Mouse (Mus musculus) forebrain, embryonic 11.5 days (tissue): ENCODE measurements around the gene Trim17. TPM values are rescaled to one million over a fixed set of nuclear protein-coding genes. Genes with fewer than 3 reads are reported as not detected.

ENCODE experiments used
- ATAC-seq: fragments of 200-750 bp; cut with Nextera tagmentation; replicated peaks from 2 replicates; pipeline ENCODE4 v1.8.0; 2017; ENCODE audit warnings: moderate TSS enrichment; ENCODE audit not compliant: low FRiP score
- DNase-seq: peaks from one replicate; pipeline ENCODE4 v3.0.0-alpha.2; 2017; ENCODE audit warnings: low spot score
- H3K27ac ChIP-seq: fragments of 300-500 bp; sonication (generic); 2 replicates; pipeline ENCODE4 v1.5.1; 2014; ENCODE audit warnings: low read depth, low read length
- H3K27me3 ChIP-seq: fragments of 300-500 bp; sonication (generic); 2 replicates; pipeline ENCODE4 v1.6.1; 2014; ENCODE audit warnings: mild to moderate bottlenecking, low read length, mixed read lengths; ENCODE audit not compliant: control insufficient read depth, insufficient read depth
- H3K36me3 ChIP-seq: fragments of 300-500 bp; sonication (generic); 2 replicates; pipeline ENCODE4 v1.6.1; 2014; ENCODE audit warnings: mild to moderate bottlenecking, low read length, moderate library complexity, mixed read lengths; ENCODE audit not compliant: control insufficient read depth, insufficient read depth
- H3K4me1 ChIP-seq: fragments of 300-500 bp; sonication (generic); replicated peaks from 2 replicates; pipeline ENCODE4 v1.6.1; 2014; ENCODE audit warnings: low read length, mixed read lengths; ENCODE audit not compliant: control insufficient read depth, insufficient read depth
- H3K4me2 ChIP-seq: fragments of 300-500 bp; sonication (generic); 2 replicates; pipeline ENCODE4 v1.6.1; 2014; ENCODE audit warnings: low read depth, mild to moderate bottlenecking, low read length, moderate library complexity, mixed read lengths; ENCODE audit not compliant: severe bottlenecking
- H3K4me3 ChIP-seq: fragments of 300-500 bp; sonication (generic); 2 replicates; pipeline ENCODE4 v1.5.1; 2014; ENCODE audit warnings: low read depth, low read length
- H3K9ac ChIP-seq: fragments of 300-500 bp; sonication (generic); 2 replicates; pipeline ENCODE4 v1.6.1; 2014; ENCODE audit warnings: low read length
- H3K9me3 ChIP-seq: fragments of 300-500 bp; sonication (generic); 2 replicates; pipeline ENCODE4 v1.6.1; 2016; ENCODE audit warnings: low read length, mixed read lengths; ENCODE audit not compliant: control insufficient read depth
- WGBS: fragments of 180-500 bp; shearing (Covaris S2); extraction: QIAGEN DNeasy Blood & Tissue Kit; methylation state at CpG from one replicate; pipeline ENCODE4 v1.1.7; 2014; 5-methylcytosine and 5-hydroxymethylcytosine counted together
- polyA plus RNA-seq: library from polyadenylated mRNA; unstranded; fragments of >200 nt; fragmentation: Nextera tagmentation; extraction: Ambion mirVana; gene quantifications from 2 replicates; pipeline ENCODE4 v1.2.1, GENCODE M21; 2014

The Trim17 gene
- 0.21 and 0.75 TPM in 2 replicates for polyA plus RNA-seq

DNA sequence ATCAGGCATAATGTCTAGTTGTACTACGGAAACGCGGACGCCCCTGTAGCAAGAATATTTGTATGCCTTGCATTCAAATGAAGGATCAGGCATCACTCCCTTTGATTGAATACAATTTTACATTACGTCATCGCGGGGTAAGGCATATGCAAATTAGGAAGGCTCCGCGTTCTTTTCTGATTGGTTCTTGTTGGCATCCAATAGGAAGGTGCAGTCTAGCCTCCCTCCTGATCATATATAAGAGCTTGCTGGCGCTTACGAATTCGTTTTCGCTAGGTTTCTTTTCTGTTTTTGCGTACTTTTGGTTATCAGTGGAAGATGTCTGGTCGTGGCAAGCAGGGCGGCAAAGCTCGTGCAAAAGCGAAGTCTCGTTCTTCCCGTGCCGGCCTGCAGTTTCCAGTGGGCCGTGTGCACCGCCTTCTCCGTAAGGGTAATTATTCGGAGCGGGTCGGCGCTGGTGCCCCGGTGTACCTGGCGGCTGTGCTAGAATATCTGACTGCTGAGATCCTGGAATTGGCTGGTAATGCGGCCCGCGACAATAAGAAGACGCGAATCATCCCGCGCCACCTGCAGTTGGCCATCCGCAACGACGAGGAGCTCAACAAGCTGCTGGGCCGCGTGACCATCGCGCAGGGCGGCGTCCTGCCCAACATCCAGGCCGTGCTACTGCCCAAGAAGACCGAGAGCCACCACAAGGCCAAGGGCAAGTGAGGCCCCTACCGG, at the start of gene Trim17, which contains the start of gene Hist3h2a:
TSS of gene Trim17 (plus strand) at position 266 of the 723 bp plus-strand sequence.
TSS of gene Hist3h2a (plus strand) at position 266 of the 723 bp plus-strand sequence.
- Histone ChIP-seq H3K4me3 (peak within 1 kb of the TSS; percentile 82), H3K9ac (peak within 1 kb of the TSS; percentile 97), H3K9me3 (no peaks in the 10 kb centered on the region), H3K4me1 (peaks cover 12% of the 10 kb centered on the region; the same call in 1 of the 2 replicates), H3K36me3 (no peaks in the 10 kb centered on the region; the same call in 1 of the 2 replicates), H3K4me2 (peak within 1 kb of the TSS; percentile 94), H3K27ac (peak within 1 kb of the TSS; percentile 97), H3K27me3 (no peaks in the 10 kb centered on the region)
- peak; percentile 91 for ATAC-seq
- peak; percentile 90 for DNase-seq
- WGBS, result under 1% methylated on average over 49 of the region's 49 CpGs

DNA sequence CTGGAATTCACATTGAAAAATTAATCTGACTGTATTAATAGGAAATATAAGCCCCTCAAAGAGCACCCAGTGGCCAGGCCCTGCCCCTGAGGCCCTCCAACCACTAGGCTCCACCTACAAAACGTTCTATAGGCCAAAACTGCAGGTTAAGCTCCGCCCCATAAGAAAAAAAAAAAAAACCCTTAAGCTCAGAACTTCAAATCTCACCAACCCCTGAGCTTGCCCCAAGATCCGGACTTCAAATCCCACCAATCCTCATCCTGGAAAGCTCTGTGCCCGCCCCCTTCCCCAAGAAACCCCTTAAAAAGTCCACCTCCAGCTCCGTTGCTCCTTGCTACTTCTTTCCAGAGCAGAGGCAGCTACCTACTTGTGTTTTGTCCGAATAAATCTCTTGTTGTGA, 49.6 kb upstream of the Trim17 start:
- ATAC-seq, result 0 out of 2 replicates have a peak, but pooled peaks have one; percentile 34
- no peaks in the 10 kb centered on the region for H3K27me3 ChIP-seq
- H3K36me3 ChIP-seq, result no peaks in the 10 kb centered on the region
- H3K9ac ChIP-seq, result no peak overlapping the region
- 51% methylated on average over 6 of the region's 6 CpGs for WGBS
- H3K4me3 ChIP-seq, result no peak overlapping the region
- no peak overlapping the region for H3K27ac ChIP-seq
- no peaks in the 10 kb centered on the region for H3K9me3 ChIP-seq
- no peak overlapping the region for H3K4me2 ChIP-seq
- 0 out of 2 replicates have a peak, but pooled peaks cover 2% of the 10 kb centered on the region for H3K4me1 ChIP-seq
- DNase-seq, result no peak

DNA sequence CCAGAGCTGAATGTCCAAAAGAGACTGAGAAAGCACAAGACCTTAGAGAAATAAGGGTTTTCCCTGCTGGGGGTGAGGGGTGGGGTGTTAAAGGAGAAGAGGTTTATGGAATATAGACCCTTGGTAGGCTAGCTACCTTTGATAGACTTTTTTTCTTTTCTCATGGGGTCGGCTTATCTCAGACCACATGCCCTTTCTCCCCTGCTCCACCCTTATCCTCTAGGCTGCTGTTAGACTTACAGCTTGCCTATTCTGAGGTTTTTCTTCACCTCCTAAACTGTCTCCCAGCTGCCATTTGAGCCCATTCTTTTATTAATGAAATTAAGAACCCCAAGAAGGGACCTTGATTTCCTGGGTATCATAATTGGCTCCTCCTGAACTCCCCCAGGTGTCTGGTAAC, 40.7 kb upstream of the Trim17 start:
- no peak for DNase-seq
- peak overlapping the region; percentile 46; the same call in 1 of the 2 replicates for H3K4me2 ChIP-seq
- H3K9ac ChIP-seq, result no peak overlapping the region
- no peak for ATAC-seq
- H3K36me3 ChIP-seq, result no peaks in the 10 kb centered on the region
- 94% methylated on average over 1 of the region's 1 CpGs for WGBS
- no peak overlapping the region for H3K4me3 ChIP-seq
- H3K4me1 ChIP-seq, result 0 out of 2 replicates have a peak, but pooled peaks cover 2% of the 10 kb centered on the region
- H3K27ac ChIP-seq, result no peak overlapping the region
- H3K27me3 ChIP-seq, result no peaks in the 10 kb centered on the region
- H3K9me3 ChIP-seq, result no peaks in the 10 kb centered on the region

DNA sequence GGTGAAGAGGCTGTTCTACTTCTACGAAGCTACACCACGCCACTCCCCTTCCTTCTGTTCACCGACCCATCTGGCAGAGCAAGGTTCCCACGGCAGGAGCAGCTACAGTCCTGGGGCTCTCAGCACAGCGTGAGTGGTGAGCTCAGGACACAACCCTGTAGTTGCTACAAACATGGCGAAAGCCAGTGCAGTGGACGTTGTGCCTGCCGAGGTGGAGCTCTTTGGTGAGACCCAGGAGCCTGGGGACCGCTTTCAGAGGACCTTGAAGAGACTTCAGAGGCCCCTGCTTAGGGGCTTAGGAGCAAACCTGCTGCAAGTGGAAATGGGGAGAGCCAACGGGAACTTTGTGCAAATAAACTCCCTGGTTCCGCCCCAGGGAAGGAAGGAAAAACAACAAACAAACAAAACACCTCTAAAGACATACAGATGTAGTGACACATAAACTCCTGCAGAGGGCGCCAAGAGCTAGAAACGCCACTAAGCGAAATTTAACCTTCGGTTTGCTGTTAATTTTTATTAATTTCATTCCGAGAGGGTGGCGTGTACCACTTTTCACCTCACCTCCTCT, 39.9 kb upstream of the Trim17 start:
- Histone ChIP-seq H3K4me2 (peak overlapping the region; percentile 46), H3K9me3 (no peaks in the 10 kb centered on the region), H3K4me1 (0 out of 2 replicates have a peak, but pooled peaks cover 2% of the 10 kb centered on the region), H3K27ac (no peak overlapping the region), H3K36me3 (no peaks in the 10 kb centered on the region), H3K9ac (peak overlapping the region; percentile 48), H3K27me3 (no peaks in the 10 kb centered on the region), H3K4me3 (peak overlapping the region; percentile 22)
- DNase-seq (peak; percentile 60), ATAC-seq (no peak)
- WGBS, result 22% methylated on average over 17 of the region's 17 CpGs

DNA sequence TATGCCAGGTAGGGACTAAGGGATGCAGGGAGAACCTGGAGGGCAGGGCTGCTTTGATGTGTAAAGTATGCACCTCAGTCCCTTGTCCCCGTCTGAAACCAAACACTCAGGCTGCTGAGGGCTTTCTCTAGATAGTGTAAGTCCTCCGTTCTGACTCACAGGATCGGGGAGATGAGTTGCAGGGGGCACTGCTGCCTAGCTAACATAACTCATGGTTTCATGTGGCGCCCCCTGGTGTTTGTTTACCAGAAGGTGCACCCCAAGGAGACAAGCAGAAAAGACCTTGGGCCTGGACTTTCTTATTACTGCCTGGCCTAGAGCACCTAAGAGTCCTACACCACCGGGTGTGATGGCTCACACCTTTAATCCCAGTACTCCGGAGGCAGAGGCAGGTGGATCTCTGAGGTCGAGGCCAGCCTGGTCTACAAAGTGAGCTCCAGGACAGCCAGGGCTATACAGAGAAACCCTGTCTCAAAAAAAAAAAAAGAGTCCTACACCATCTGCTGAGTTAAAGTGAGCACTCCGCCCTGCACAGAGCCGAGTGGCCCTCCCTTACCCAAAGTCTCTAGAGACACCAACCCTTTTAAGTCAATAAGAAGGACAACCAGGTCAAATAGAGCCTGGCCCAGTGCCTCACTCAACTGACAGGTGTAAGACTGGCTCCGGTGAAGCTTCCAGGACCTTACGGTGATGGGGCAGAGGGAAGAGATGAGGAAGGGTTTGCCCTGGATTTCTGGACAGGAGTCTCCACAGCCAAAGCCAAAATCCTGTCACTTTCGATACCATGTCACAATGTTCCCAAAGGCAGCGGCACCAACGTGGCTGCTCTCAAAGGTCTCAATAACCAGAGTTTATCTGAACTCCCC, 37.4 kb upstream of the Trim17 start:
- ATAC-seq (no peak), DNase-seq (peak; percentile 74)
- Histone ChIP-seq H3K27ac (no peak overlapping the region), H3K9ac (no peak overlapping the region), H3K27me3 (no peaks in the 10 kb centered on the region), H3K4me1 (0 out of 2 replicates have a peak, but pooled peaks cover 2% of the 10 kb centered on the region), H3K4me3 (no peak overlapping the region), H3K36me3 (no peaks in the 10 kb centered on the region), H3K4me2 (no peak overlapping the region), H3K9me3 (no peaks in the 10 kb centered on the region)
- WGBS, result 55% methylated on average over 14 of the region's 14 CpGs

DNA sequence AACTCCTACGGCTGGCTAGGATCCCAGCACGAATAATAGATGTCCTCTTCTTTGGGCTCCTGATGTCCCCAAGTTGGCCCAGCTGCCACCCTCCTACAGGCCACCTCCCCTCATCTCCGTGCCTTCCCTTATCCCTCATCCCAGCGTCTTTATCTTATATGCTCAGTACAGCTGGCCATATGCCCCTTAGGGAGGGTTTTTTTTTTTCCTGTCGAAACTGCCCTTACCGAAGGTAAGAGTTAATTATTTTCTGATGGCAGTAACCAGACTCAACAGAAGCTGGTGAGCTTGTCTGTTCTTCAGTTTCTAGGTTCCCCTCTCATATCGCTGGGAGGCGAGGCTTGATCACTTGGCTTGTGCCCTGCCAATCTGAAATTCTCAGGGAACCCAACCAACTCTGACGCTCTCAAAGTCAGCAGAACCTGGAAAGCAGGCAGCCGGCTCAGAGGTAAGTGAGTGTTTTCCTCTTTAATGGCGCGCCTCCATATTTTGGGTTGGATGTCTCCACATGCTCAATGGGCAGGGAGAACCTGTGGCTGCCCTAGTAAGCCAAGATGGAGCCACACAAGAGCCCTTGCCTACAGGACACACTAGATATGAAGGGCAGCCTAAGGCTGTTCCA, 36.6 kb upstream of the Trim17 start, which contains the start of gene Btnl10:
TSS of gene Btnl10 (plus strand) at position 164 of the 622 bp plus-strand sequence.
- Histone ChIP-seq H3K4me3 (no peak within 1 kb of the TSS), H3K27ac (no peak within 1 kb of the TSS), H3K4me1 (0 out of 2 replicates have a peak, but pooled peaks cover 2% of the 10 kb centered on the region), H3K4me2 (no peak within 1 kb of the TSS), H3K9ac (no peak within 1 kb of the TSS), H3K27me3 (no peaks in the 10 kb centered on the region), H3K9me3 (no peaks in the 10 kb centered on the region), H3K36me3 (no peaks in the 10 kb centered on the region)
- WGBS, result 86% methylated on average over 12 of the region's 12 CpGs
- no peak for ATAC-seq
- DNase-seq, result no peak

DNA sequence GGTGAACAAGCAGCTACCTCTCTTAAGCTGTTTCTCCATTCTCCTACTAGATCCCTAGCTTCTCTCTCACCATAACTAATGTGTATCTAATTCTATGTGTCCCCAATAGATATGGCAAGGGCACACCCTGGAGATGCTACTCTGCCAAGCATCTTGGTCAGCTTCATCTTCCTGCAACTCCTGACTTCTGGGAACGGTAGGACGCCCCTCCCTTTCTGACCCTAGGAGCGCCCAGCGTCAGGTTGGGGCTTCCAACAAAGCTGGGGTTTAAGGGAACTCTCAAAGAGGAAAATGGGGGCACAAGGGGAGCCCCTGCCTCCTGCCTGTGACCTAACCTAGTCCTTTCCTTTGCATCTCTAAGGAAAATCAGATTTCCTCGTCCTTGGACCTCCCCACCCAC, 35.7 kb upstream of the Trim17 start:
- H3K36me3 ChIP-seq, result no peaks in the 10 kb centered on the region
- H3K4me2 ChIP-seq, result no peak overlapping the region
- DNase-seq, result no peak
- WGBS, result 73% methylated on average over 5 of the region's 5 CpGs
- no peak for ATAC-seq
- no peaks in the 10 kb centered on the region for H3K9me3 ChIP-seq
- H3K4me3 ChIP-seq, result no peak overlapping the region
- no peak overlapping the region for H3K9ac ChIP-seq
- H3K27me3 ChIP-seq, result no peaks in the 10 kb centered on the region
- 0 out of 2 replicates have a peak, but pooled peaks cover 2% of the 10 kb centered on the region for H3K4me1 ChIP-seq
- H3K27ac ChIP-seq, result no peak overlapping the region

DNA sequence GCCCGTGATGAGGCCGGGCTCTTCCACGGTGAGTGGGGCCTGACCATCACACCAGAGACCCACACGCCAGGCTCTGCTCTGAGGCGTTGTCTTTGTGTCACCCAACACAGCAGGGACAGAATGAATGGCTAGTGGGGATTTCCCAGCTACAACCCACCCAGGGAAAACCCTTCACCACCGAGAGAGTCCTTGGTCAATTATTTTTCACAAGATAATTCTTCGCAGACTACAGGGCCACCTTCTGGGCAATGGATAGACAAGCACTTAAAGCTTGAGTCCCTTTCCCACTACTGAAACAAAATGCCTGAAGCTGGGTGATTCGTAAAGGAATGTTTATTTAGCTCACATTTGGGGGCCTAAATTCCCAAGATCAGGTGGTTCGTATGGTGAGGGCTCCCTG, 32.1 kb upstream of the Trim17 start:
- no peaks in the 10 kb centered on the region for H3K36me3 ChIP-seq
- ATAC-seq, result no peak
- H3K27ac ChIP-seq, result no peak overlapping the region
- no peak overlapping the region for H3K9ac ChIP-seq
- WGBS, result 79% methylated on average over 9 of the region's 9 CpGs
- no peak overlapping the region for H3K4me2 ChIP-seq
- H3K9me3 ChIP-seq, result no peaks in the 10 kb centered on the region
- no peaks in the 10 kb centered on the region for H3K27me3 ChIP-seq
- no peak for DNase-seq
- no peaks in the 10 kb centered on the region for H3K4me1 ChIP-seq
- no peak overlapping the region for H3K4me3 ChIP-seq
